Mouse (Mus musculus) adrenal gland, postnatal 25 days (tissue): ENCODE results near the gene Sergef. TPM values are rescaled to one million over a fixed set of nuclear protein-coding genes. Genes with fewer than 3 reads are reported as not detected.
"Not testable (repeated sequence)": the region's sequence is repeated elsewhere in the genome, so short reads cannot be mapped to it uniquely, and the experiment has no call there.

Source experiments
- DNase-seq: peaks from one replicate; pipeline ENCODE4 v3.0.0; 2021; ENCODE audit warnings: mixed read lengths
- long read RNA-seq: library from polyadenylated mRNA; stranded (forward); transcript quantifications from one replicate; pipeline ENCODE4 v2.0.0, GENCODE M21; 2021
- total RNA-seq: library from RNA; stranded (reverse); gene quantifications from 2 replicates; pipeline ENCODE4 v1.2.3, GENCODE M21; 2021

The Sergef gene
- 19.8 and 29.4 TPM in 2 replicates for total RNA-seq
- long read RNA-seq, transcript Sergef-201 (11 exons, 1,465 nt), result major isoform, 20 of 28 reads
- long read RNA-seq, partial matches to known transcripts, result 1 of 28 reads
- long read RNA-seq, other reads (novel, unspliced or antisense), result 7 of 28 reads

- DNase-seq, result peak; percentile 93
Observed at GRCm38 (mm10) chr7:46639692-46640031, at the start of gene Sergef. Sergef (minus strand) TSS chr7:46639807.

GRCm38 (mm10) chr7:46686827-46687226, 47.2 kb upstream of the Sergef start:
- DNase-seq, result no peak

- no peak for DNase-seq
Observed at GRCm38 (mm10) chr7:46680732-46681131, 41.1 kb upstream of the Sergef start.

GRCm38 (mm10) chr7:46679044-46679443, 39.4 kb upstream of the Sergef start:
- not testable (repeated sequence) for DNase-seq

- no peak for DNase-seq
Observed at GRCm38 (mm10) chr7:46678417-46678816, 38.8 kb upstream of the Sergef start.

- no peak for DNase-seq
Observed at GRCm38 (mm10) chr7:46676808-46677360, 37.3 kb upstream of the Sergef start.

- DNase-seq, result no peak
Observed at GRCm38 (mm10) chr7:46675886-46676285, 36.3 kb upstream of the Sergef start.

GRCm38 (mm10) chr7:46675061-46675460, 35.5 kb upstream of the Sergef start:
- DNase-seq, result no peak

GRCm38 (mm10) chr7:46672160-46672672, 32.6 kb upstream of the Sergef start, which contains the start of gene Tph1:
Tph1 (minus strand) TSS chr7:46672537.
- DNase-seq, result no peak

- DNase-seq, result peak; percentile 16
Observed at GRCm38 (mm10) chr7:46667256-46667655, 27.6 kb upstream of the Sergef start.

GRCm38 (mm10) chr7:46665236-46665635, 25.6 kb upstream of the Sergef start:
- DNase-seq, result peak; percentile 20

GRCm38 (mm10) chr7:46661591-46662090, 22.0 kb upstream of the Sergef start:
- no peak for DNase-seq

GRCm38 (mm10) chr7:46652279-46652678, 12.7 kb upstream of the Sergef start:
- no peak for DNase-seq

GRCm38 (mm10) chr7:46650231-46650630, 10.6 kb upstream of the Sergef start:
- not testable (repeated sequence) for DNase-seq

- no peak for DNase-seq
Observed at GRCm38 (mm10) chr7:46648431-46649140, 9.0 kb upstream of the Sergef start.

- peak; percentile 25 for DNase-seq
Observed at GRCm38 (mm10) chr7:46643172-46643571, 3.6 kb upstream of the Sergef start.

- no peak for DNase-seq
Observed at GRCm38 (mm10) chr7:46640062-46640461, 455 bp upstream of the Sergef start.

- no peak for DNase-seq
Observed at GRCm38 (mm10) chr7:46638889-46639691, 517 bp downstream of the Sergef start.

GRCm38 (mm10) chr7:46628375-46628975, 11.1 kb downstream of the Sergef start:
- peak; percentile 46 for DNase-seq

GRCm38 (mm10) chr7:46623979-46624378, 15.6 kb downstream of the Sergef start:
- no peak for DNase-seq

- no peak for DNase-seq
Observed at GRCm38 (mm10) chr7:46618416-46619110, 21.0 kb downstream of the Sergef start.
